Mouse (Mus musculus): Measurements from ENCODE around the gene Ephx4.

- TF ChIP-seq CTCF (IDR thresholded peaks at IDR 0.05) (no peak), POLR2A (IDR thresholded peaks at IDR 0.05; ENCODE audit: insufficient read depth, low read depth, low read length) (no peak)
Measured at GRCm38 (mm10) chr5:107436587-107437209, 34.2 kb downstream of the Ephx4 start.

All from heart, adult 2 months (tissue).